Mouse (Mus musculus) layer of hippocampus, adult 11-12 months (tissue): Measurements from ENCODE around the gene Ncapd3.
A peak's percentile ranks its signal among the peaks of the same experiment; 100 is the strongest.

Experiments
- DNase-seq: peaks from one replicate; pipeline ENCODE4 v3.0.0; 2022; ENCODE audit warnings: low spot score

Gene Ncapd3

DNA sequence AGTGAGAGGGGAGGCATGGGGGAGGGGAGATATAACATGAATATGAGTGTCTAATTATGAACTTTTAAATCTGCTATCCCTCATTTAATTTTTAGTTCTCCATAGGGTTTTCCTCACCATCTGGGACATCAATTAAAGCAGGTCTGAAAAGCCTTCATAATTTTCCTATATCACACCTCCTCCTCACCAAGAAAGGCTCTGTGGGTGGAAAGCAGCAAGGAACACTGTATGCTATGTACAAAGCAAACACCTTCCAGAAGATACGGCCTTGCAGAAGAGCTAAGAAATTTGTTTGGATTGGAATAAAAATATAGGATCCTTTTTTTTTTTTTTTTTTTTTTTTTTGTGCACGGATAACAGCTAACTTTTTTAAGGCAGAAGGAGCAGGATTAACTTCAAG lies 94.0 kb downstream of the Ncapd3 start:
- DNase-seq: no peak

DNA sequence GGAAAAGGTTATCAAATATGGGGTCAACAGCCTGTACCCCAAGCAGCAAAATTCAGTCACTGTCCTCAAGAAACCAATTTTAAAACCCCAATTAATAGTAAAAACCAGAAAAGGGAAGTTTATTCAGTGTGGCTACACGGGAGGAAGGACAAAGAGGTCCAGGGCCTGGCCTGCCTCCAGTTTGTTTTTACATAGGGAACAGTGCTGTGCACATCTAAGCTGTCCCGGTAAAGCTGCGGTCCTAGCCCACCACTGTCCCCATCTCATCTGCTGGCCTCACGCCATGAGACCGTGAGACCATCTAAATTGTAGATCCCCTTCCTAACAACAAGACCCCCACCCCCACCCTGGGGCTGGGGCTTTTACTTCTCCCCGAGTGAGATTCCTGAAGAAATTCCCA lies 95.5 kb downstream of the Ncapd3 start:
- no peak for DNase-seq

DNA sequence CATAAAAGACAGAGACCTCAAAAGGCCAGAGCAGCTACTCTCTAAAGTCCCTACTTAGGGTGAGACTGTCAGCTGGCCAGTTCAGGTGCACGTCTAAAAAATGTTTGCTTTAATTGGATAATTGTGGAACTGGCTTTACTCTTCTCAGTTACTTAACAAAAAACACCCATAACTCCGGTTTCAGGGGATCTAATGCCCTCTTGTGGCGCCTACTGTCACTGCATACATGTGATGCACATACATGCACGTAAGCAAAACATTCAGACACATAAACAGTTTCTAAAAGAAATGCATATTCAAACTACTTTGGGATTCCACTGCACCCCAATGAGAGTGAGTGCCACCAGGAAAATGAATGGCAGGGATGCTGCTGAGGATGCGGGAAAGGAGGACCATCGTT lies 96.6 kb downstream of the Ncapd3 start:
- DNase-seq: no peak

GRCm38 (mm10) chr9:27128629-27129028 lies 98.7 kb downstream of the Ncapd3 start:
- DNase-seq: no peak

- DNase-seq: peak; percentile 69
Observed at GRCm38 (mm10) chr9:27134410-27134809, 104.4 kb downstream of the Ncapd3 start.

DNA sequence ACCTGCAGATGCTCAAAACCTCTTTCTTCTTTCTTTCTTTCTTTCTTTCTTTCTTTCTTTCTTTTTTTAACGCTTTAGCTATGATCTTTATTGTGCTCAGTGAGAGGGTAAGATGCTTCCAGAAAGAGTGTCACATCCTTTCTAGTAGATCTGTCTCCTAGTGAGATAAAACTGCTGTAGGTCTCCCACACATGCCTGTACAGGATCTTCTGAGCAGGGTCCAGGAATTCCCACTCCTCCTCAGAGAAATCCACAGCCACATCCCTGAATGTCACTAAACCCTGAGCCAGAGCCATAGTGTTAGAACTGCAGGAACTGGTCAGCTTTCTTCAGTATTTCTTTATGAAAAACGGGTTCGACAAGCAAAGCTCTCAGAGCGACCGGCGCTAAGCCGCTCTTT lies 105.4 kb downstream of the Ncapd3 start:
- no peak for DNase-seq

- DNase-seq: no peak
Observed at GRCm38 (mm10) chr9:27136651-27137050, 106.7 kb downstream of the Ncapd3 start.

GRCm38 (mm10) chr9:27140432-27141065 lies 110.6 kb downstream of the Ncapd3 start:
- DNase-seq: no peak

DNA sequence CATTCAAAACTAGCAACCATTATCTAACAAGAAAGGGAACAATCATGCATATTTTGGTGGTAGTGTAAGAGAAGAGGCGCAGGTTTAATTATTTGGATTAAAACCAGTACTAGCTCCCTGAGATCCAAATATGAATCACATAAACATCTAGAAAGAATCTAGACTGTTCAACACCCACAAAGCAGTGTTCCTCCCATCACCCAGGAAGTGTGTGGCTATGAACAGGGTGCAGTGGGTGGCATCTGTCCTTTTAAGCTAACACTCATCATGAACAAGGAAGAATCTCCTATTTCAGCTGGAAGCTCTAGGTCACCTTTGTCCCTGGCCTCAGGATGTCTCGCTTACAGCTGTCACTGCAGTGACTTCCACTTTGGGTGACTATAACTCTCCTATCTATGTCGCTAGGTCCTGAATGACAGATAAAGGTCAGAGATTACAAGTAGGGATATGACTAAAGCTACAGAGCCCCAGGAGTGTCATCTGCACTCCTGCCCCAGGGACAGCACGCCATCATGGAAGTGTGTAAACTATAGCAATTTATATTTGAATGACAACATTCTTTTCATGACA lies 114.4 kb downstream of the Ncapd3 start:
- no peak for DNase-seq
